12 mouse cellular contexts compared by ENCODE assay signal in the genomic region with DNA sequence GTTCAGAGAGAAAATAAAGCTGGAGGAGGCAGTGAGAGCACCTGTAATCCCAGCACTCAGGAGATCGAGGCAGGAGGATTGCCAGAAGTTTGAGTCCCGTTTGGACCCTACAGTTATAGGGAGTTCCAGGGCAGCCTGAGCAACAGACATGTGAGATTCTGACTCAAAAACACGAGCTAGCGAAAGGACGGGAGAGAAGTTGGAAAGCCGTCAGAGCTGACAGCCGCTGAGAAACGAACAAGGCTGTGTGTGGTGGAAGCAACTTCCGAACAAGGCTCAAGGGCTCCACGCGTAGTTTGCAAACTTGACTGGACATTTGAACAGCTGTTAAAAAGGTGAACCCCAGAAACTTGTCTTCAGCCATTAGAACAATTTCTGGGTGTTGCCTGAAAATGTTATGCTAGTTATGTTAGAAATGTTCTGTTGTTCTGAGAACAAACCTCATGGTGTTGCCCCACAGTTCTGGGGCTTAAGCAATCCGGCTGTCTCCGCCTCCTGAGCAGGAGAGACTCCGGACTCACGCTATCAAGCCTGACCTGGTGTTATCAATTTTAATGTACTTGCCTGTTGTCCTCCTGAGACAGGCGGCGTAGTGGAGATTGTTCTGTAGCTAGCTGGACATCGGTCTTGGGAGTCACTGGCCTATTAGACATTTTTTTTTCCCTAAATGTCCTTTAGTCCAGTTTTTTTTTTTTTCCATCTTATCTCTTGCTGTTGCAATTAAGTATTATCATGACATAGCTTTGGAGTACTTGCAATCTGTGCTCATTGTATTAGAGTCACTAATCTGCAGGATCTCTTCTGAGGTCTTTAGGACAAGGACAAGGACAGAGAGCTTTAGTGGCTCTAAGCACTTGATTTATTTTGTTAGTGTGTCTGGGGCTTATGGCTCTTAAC. TPM values are rescaled to one million over a fixed set of nuclear protein-coding genes. Genes with fewer than 3 reads are reported as not detected.
DNase-seq lines count a peak whose midpoint lies in the region; ATAC-seq and TF ChIP-seq lines count a peak whose summit lies in the region.
"Had no signal": no experiment of that assay in that cellular context is flagged by ENCODE, and none has a peak within 500 bp of the region (broad histone marks: within the 10 kb centered on the region; RNA-seq: fewer than 3 reads in every experiment).

No protein-coding gene starts in this region.

- no peaks in the 10 kb centered on the region for H3K9me3 ChIP-seq in kidney, embryonic 16.5 days (ENCODE audit: low read length)
- H3K9me3 ChIP-seq: forebrain, embryonic 12.5 days; neural tube, embryonic 12.5 days had no signal

- no peaks in the 10 kb centered on the region for H3K27me3 ChIP-seq in kidney, embryonic 16.5 days (ENCODE audit: insufficient read depth, low read length)
- H3K27me3 ChIP-seq: forebrain, embryonic 12.5 days; neural tube, embryonic 12.5 days had no signal

- H3K4me1 ChIP-seq in kidney, embryonic 16.5 days (ENCODE audit: insufficient read depth, low read length), result no peaks in the 10 kb centered on the region
- H3K4me1 ChIP-seq: forebrain, embryonic 12.5 days; neural tube, embryonic 12.5 days had no signal

- no peak for DNase-seq in gastrocnemius, adult 2 months
- no peak for DNase-seq in gastrocnemius, postnatal 10 days
- peak; percentile 49 for DNase-seq in urinary bladder, postnatal 25 days (ENCODE audit: low spot score)
- DNase-seq in urinary bladder, adult 2 months (ENCODE audit: low spot score), result no peak
- DNase-seq in layer of hippocampus, adult 18-20 months (ENCODE audit: low spot score in 2 of 2), result no peak
- no peak for DNase-seq in layer of hippocampus, adult 9-10 months (ENCODE audit: low spot score)
- DNase-seq: thymus, postnatal 25 days had no signal

- H3K9ac ChIP-seq in kidney, embryonic 16.5 days (replicated peaks; ENCODE audit: low read length), result no peak overlapping the region
- H3K9ac ChIP-seq: forebrain, embryonic 12.5 days; neural tube, embryonic 12.5 days had no signal

- no peaks in the 10 kb centered on the region for H3K36me3 ChIP-seq in macrophage (ENCODE audit: inconsistent target)
- no peaks in the 10 kb centered on the region for H3K36me3 ChIP-seq in kidney, embryonic 16.5 days (ENCODE audit: insufficient read depth, low read length)
- H3K36me3 ChIP-seq: forebrain, embryonic 12.5 days; neural tube, embryonic 12.5 days had no signal

- intact Hi-C loops in gastrocnemius, adult 2 months (cut with DNase I), result no loop called here

- H3K4me3 ChIP-seq in gastrocnemius, adult 2 months, result 0 out of 2 replicates have a peak overlapping the region, but pooled peaks have one; percentile 13
- H3K4me3 ChIP-seq in macrophage (ENCODE audit: inconsistent target), result no peak overlapping the region
- no peak overlapping the region for H3K4me3 ChIP-seq in kidney, embryonic 16.5 days (ENCODE audit: low read length)
- H3K4me3 ChIP-seq: forebrain, embryonic 12.5 days; neural tube, embryonic 12.5 days had no signal

- H3K79me2 ChIP-seq in macrophage (ENCODE audit: inconsistent target), result no peaks in the 10 kb centered on the region

- H3K27ac ChIP-seq in gastrocnemius, adult 2 months, result peak overlapping the region; percentile 54
- H3K27ac ChIP-seq in macrophage, result peak overlapping the region; percentile 60
- H3K27ac ChIP-seq in kidney, embryonic 16.5 days (ENCODE audit: low read length), result no peak overlapping the region
- H3K27ac ChIP-seq: forebrain, embryonic 12.5 days; kidney, postnatal 0 days; neural tube, embryonic 12.5 days had no signal

- ATAC-seq in kidney, embryonic 16.5 days (ENCODE audit: low FRiP score, low TSS enrichment), result no peak

- no peak overlapping the region for H3K4me2 ChIP-seq in kidney, embryonic 16.5 days (replicated peaks; ENCODE audit: low read depth, low read length)
- H3K4me2 ChIP-seq: forebrain, embryonic 12.5 days; neural tube, embryonic 12.5 days had no signal

- no peak for TF ChIP-seq CTCF in gastrocnemius, adult 2 months (IDR thresholded peaks at IDR 0.05)

- WGBS in macrophage (ENCODE audit: missing documents), result 54% methylated on average over 18 of the region's 18 CpGs
- 73% methylated on average over 18 of the region's 18 CpGs for WGBS in kidney, embryonic 16.5 days

RNA-seq across cellular contexts. Expression of gene Tmed10, which starts 22.7 kb away (rescaled TPM):
- total RNA-seq in gastrocnemius, adult 2 months (2021), result 100 to 1,000 TPM; 112 to 123 TPM
- 100 to 1,000 TPM; 149 to 160 TPM for total RNA-seq in gastrocnemius, postnatal 10 days (2021)
- polyA plus RNA-seq in urinary bladder, adult 2 months (2012; rRNA removed), result 207 and 230 TPM in 2 replicates
- total RNA-seq in macrophage (2018; cell fraction: chromatin; rRNA removed), result 10 to 100 TPM; 36.3 to 96.9 (median 66.9) TPM
- total RNA-seq in macrophage (2018; cell fraction: cytosol; rRNA removed), result 100 to 1,000 TPM; 295 to 447 (median 378) TPM
- total RNA-seq in macrophage (2018; cell fraction: nucleus; rRNA removed), result 100 to 1,000 TPM in 25 of 26 experiments, 10 to 100 TPM in 1; 64.6 to 378 (median 214) TPM
- 317 to 419 TPM (median 387 TPM) in 3 replicates for polyA plus RNA-seq in macrophage (2018)
- 347 and 350 TPM in 2 replicates for polyA plus RNA-seq in kidney, embryonic 16.5 days (2015; fragmentation: Nextera tagmentation; extraction: Ambion mirVana)
- 100 to 1,000 TPM; 164 to 170 TPM for total RNA-seq in layer of hippocampus, adult 18-20 months (2021)

RNA-seq across cellular contexts. Expression of gene Nek9, which starts 58.1 kb away (rescaled TPM):
- 100 to 1,000 TPM in 1 of 2 experiments, 10 to 100 TPM in 1; 99.2 to 131 TPM for total RNA-seq in gastrocnemius, adult 2 months (2021)
- 10 to 100 TPM; 50.5 to 50.7 TPM for total RNA-seq in gastrocnemius, postnatal 10 days (2021)
- 54.2 and 64.1 TPM in 2 replicates for polyA plus RNA-seq in urinary bladder, adult 2 months (2012; rRNA removed)
- total RNA-seq in macrophage (2018; cell fraction: chromatin; rRNA removed), result 100 to 1,000 TPM in 7 of 26 experiments, 10 to 100 TPM in 19; 60.5 to 127 (median 89.8) TPM
- total RNA-seq in macrophage (2018; cell fraction: cytosol; rRNA removed), result 10 to 100 TPM; 44.3 to 72.9 (median 60.3) TPM
- 10 to 100 TPM; 50.0 to 95.0 (median 69.6) TPM for total RNA-seq in macrophage (2018; cell fraction: nucleus; rRNA removed)
- 40.7 to 65.1 TPM (median 55.7 TPM) in 3 replicates for polyA plus RNA-seq in macrophage (2018)
- polyA plus RNA-seq in kidney, embryonic 16.5 days (2015; fragmentation: Nextera tagmentation; extraction: Ambion mirVana), result 20.7 and 23.9 TPM in 2 replicates
- total RNA-seq in layer of hippocampus, adult 18-20 months (2021), result 10 to 100 TPM; 34.1 to 35.2 TPM
